Mouse (Mus musculus): ENCODE measurements around the gene Kel. TPM values are rescaled to one million over a fixed set of nuclear protein-coding genes. Genes with fewer than 3 reads are reported as not detected.

Gene Kel
- total and polyA plus RNA-seq, 3 experiments = not detected

GRCm38 (mm10) chr6:41681656-41682055 is 22.5 kb downstream of the Kel start:
- no peaks in the 10 kb centered on the region for H3K36me3 ChIP-seq (replicated peaks in 1 of 2; ENCODE audit: control insufficient read depth in 1 of 2, insufficient read depth in 1 of 2, low read length in 1 of 2)
- H3K4me1 ChIP-seq (ENCODE audit: control insufficient read depth in 1 of 2, insufficient read depth in 2 of 2) = no peaks in the 10 kb centered on the region
- no peaks in the 10 kb centered on the region for H3K27me3 ChIP-seq (replicated peaks)
- dilution Hi-C loops (cut with MboI; ENCODE audit: extremely low pct_ligation_motif_present, extremely low pct_unique_long_range_greater_than_20kb, low sequenced_read_pairs) (no loop called here), in situ Hi-C loops (cut with MboI; ENCODE audit: low pct_ligation_motif_present, low pct_unique_long_range_greater_than_20kb, low sequenced_read_pairs) (no loop called here)
- H3K9ac ChIP-seq (ENCODE audit: insufficient read depth, low read depth) = no peak overlapping the region
- no peaks in the 10 kb centered on the region for H3K9me3 ChIP-seq (replicated peaks; ENCODE audit: low read length)
- H3K4me3 ChIP-seq (replicated peaks in 1 of 3; ENCODE audit: low read depth in 2 of 3, low read length in 2 of 3, poor library complexity in 1 of 3) = no peak overlapping the region
- no peak for DNase-seq (ENCODE audit: extremely low read depth)
- H3K79me2 ChIP-seq (replicated peaks; ENCODE audit: control insufficient read depth, extremely low read depth, insufficient read depth, poor library complexity, severe bottlenecking) = no peaks in the 10 kb centered on the region
- H3K4me2 ChIP-seq (ENCODE audit: insufficient read depth, low read depth, poor library complexity, severe bottlenecking) = no peak overlapping the region
- H3K27ac ChIP-seq (ENCODE audit: insufficient read depth, low read depth) = no peak overlapping the region
- TF ChIP-seq MAX (IDR thresholded peaks at IDR 0.05; ENCODE audit: low read length) = no peak
- TF ChIP-seq UBTF (IDR thresholded peaks at IDR 0.05; ENCODE audit: low read depth, low read length) = no peak
- no peak for TF ChIP-seq IRF4 (IDR thresholded peaks at IDR 0.05; ENCODE audit: low read depth, low read length)
- no peak for TF ChIP-seq JUN (IDR thresholded peaks at IDR 0.05; ENCODE audit: insufficient read depth, low read depth, low read length)
- no peak for TF ChIP-seq MAZ (IDR thresholded peaks at IDR 0.05; ENCODE audit: low read depth, low read length)
- TF ChIP-seq ZC3H11A (IDR thresholded peaks at IDR 0.05; ENCODE audit: low read depth, low read length) = no peak
- no peak for TF ChIP-seq MYC (IDR thresholded peaks at IDR 0.05; ENCODE audit: low read depth, low read length)
- TF ChIP-seq JUND (conservative IDR thresholded peaks at IDR 0.05; ENCODE audit: low read depth, low read length) = no peak
- no peak for TF ChIP-seq RCOR1 (conservative IDR thresholded peaks at IDR 0.05; ENCODE audit: low read depth, low read length)
- TF ChIP-seq RAD21 (IDR thresholded peaks at IDR 0.05; ENCODE audit: low read depth, low read length) = no peak
- no peak for TF ChIP-seq USF1 (IDR thresholded peaks at IDR 0.05; ENCODE audit: low read depth, low read length)
- no peak for TF ChIP-seq ZKSCAN1 (IDR thresholded peaks at IDR 0.05; ENCODE audit: borderline replicate concordance, low read depth, low read length)
- TF ChIP-seq TCF12 (IDR thresholded peaks at IDR 0.05; ENCODE audit: low read depth, low read length) = no peak
- no peak for TF ChIP-seq KAT2A (IDR thresholded peaks at IDR 0.05; ENCODE audit: insufficient replicate concordance, low read length)
- no peak for TF ChIP-seq NELFE (IDR thresholded peaks at IDR 0.05; ENCODE audit: low read depth, low read length)
- no peak for TF ChIP-seq BHLHE40 (IDR thresholded peaks at IDR 0.05; ENCODE audit: low read depth, low read length)
- no peak for TF ChIP-seq CTCF (conservative IDR thresholded peaks at IDR 0.05 in 1 of 2, IDR thresholded peaks at IDR 0.05 in 1 of 2; ENCODE audit: low read depth in 2 of 2, low read length in 2 of 2)
- TF ChIP-seq CHD2 (IDR thresholded peaks at IDR 0.05; ENCODE audit: low read length) = no peak
- TF ChIP-seq MXI1 (IDR thresholded peaks at IDR 0.05; ENCODE audit: low read depth, low read length) = no peak
- TF ChIP-seq ZNF384 (IDR thresholded peaks at IDR 0.05; ENCODE audit: low read depth, low read length) = no peak

DNA sequence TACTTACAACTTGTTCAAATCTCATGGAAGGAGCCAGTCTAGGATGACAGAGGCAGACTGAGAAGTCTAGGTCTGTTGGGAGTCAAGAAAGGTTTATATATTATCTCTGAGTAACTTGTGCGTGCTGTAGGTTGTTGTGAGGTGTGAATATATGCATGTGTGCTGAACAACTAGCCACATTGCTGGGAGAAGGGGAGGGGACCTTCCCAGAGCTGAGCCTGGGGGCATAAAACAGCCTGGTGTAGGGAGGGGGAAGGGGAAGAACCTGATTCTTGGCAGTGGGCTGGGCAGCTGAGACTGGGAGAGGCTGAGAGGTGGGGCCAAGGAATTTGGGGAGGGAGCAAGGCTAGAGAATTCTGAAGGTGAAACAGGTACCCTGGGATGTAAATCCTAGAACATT is 23.5 kb downstream of the Kel start, which contains the start of gene Trpv5:
Trpv5 (minus strand) TSS at position 101 of the 400 bp plus-strand sequence.
- Histone ChIP-seq H3K27me3 (replicated peaks) (no peaks in the 10 kb centered on the region), H3K4me2 (ENCODE audit: insufficient read depth, low read depth, poor library complexity, severe bottlenecking) (no peak within 1 kb of the TSS), H3K36me3 (replicated peaks in 1 of 2; ENCODE audit: control insufficient read depth in 1 of 2, insufficient read depth in 1 of 2, low read length in 1 of 2) (no peaks in the 10 kb centered on the region), H3K79me2 (replicated peaks; ENCODE audit: control insufficient read depth, extremely low read depth, insufficient read depth, poor library complexity, severe bottlenecking) (no peaks in the 10 kb centered on the region), H3K27ac (ENCODE audit: insufficient read depth, low read depth) (no peak within 1 kb of the TSS), H3K4me1 (ENCODE audit: control insufficient read depth in 1 of 2, insufficient read depth in 2 of 2) (no peaks in the 10 kb centered on the region), H3K9ac (ENCODE audit: insufficient read depth, low read depth) (no peak within 1 kb of the TSS), H3K9me3 (replicated peaks; ENCODE audit: low read length) (no peaks in the 10 kb centered on the region), H3K4me3 (replicated peaks in 1 of 3; ENCODE audit: low read depth in 2 of 3, low read length in 2 of 3, poor library complexity in 1 of 3) (no peak within 1 kb of the TSS)
- DNase-seq (ENCODE audit: extremely low read depth) = no peak
- in situ Hi-C loops (cut with MboI; ENCODE audit: low pct_ligation_motif_present, low pct_unique_long_range_greater_than_20kb, low sequenced_read_pairs) (no loop called here), dilution Hi-C loops (cut with MboI; ENCODE audit: extremely low pct_ligation_motif_present, extremely low pct_unique_long_range_greater_than_20kb, low sequenced_read_pairs) (no loop called here)
- TF ChIP-seq ZNF384 (IDR thresholded peaks at IDR 0.05; ENCODE audit: low read depth, low read length) (no peak), ETS1 (conservative IDR thresholded peaks at IDR 0.05; ENCODE audit: low read depth, low read length) (no peak), TBP (conservative IDR thresholded peaks at IDR 0.05; ENCODE audit: low read depth, low read length) (no peak), CHD2 (IDR thresholded peaks at IDR 0.05; ENCODE audit: low read length) (no peak), ZMIZ1 (IDR thresholded peaks at IDR 0.05; ENCODE audit: low read depth, low read length) (no peak), KAT2A (IDR thresholded peaks at IDR 0.05; ENCODE audit: insufficient replicate concordance, low read length) (no peak), MAX (IDR thresholded peaks at IDR 0.05; ENCODE audit: low read length) (no peak), NELFE (IDR thresholded peaks at IDR 0.05; ENCODE audit: low read depth, low read length) (no peak), NRF1 (IDR thresholded peaks at IDR 0.05; ENCODE audit: low read depth, low read length) (no peak), USF1 (IDR thresholded peaks at IDR 0.05; ENCODE audit: low read depth, low read length) (no peak), PAX5 (IDR thresholded peaks at IDR 0.05; ENCODE audit: low read length) (no peak), EP300 (IDR thresholded peaks at IDR 0.05; ENCODE audit: low read length) (no peak), MAZ (IDR thresholded peaks at IDR 0.05; ENCODE audit: low read depth, low read length) (no peak), SMC3 (IDR thresholded peaks at IDR 0.05; ENCODE audit: low read depth, low read length) (no peak), ZKSCAN1 (IDR thresholded peaks at IDR 0.05; ENCODE audit: borderline replicate concordance, low read depth, low read length) (no peak)

Data from CH12.LX (cell line).